15 mouse cellular contexts compared by ENCODE assay signal in the genomic region with DNA sequence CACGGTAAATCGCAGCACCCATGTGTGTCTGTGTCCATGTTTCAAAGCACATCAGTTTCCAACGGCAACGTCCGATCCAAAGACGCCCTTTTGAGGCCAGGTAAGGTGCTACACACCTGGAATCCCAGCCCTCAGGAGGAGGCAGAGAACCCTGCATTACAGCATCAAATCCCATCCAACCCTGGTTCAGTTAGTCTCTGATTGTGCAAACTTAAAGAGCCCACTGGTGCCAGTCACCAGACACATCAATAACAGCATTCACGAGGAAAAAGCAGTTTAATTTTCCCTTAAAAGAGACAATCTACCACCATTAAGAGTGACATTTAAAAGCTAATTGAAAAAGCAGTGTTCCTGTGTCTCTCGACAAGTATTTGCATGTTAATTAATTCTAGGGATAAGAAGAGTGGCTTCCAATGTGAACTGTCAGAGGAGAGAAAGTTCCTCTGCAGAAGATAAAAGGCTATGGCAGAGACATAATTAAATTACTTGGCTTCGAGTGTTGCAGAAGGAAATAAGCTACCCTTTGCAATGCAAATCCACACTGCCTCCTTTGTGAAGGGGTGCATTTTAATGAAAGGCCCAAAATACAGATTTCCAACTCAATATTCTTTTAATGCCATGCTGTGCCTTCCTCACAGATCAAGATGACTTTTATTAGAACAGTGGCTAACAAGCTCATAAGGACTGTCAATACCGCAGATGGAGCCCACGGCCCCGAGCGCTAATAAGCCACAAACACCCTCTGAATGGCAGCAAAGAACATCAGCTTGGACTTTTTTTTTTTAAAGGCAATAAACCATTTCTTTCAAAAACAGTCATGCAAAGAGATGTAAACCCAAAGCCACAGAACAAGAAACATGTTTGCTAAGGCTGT.
DNase-seq lines count a peak whose midpoint lies in the region; ATAC-seq lines count a peak whose summit lies in the region.
"Had no signal": no experiment of that assay in that cellular context is flagged by ENCODE, and none has a peak within 500 bp of the region (broad histone marks: within the 10 kb centered on the region; RNA-seq: fewer than 3 reads in every experiment).

No protein-coding gene starts in this region.

- intact Hi-C loops in heart, postnatal 36 days (cut with DNase I): no loop called here

- 19% methylated on average over 13 of the region's 13 CpGs for WGBS in forebrain, embryonic 12.5 days
- WGBS in hindbrain, embryonic 13.5 days: 28% methylated on average over 13 of the region's 13 CpGs
- WGBS in midbrain, embryonic 16.5 days: 24% methylated on average over 13 of the region's 13 CpGs

- H3K27me3 ChIP-seq in forebrain, embryonic 12.5 days: peaks cover 20% of the 10 kb centered on the region
- peaks cover 2% of the 10 kb centered on the region; the same call in 1 of the 2 replicates for H3K27me3 ChIP-seq in hindbrain, embryonic 13.5 days
- no peaks in the 10 kb centered on the region for H3K27me3 ChIP-seq in midbrain, embryonic 16.5 days (ENCODE audit: control insufficient read depth, insufficient read depth, low read depth, low read length)
- H3K27me3 ChIP-seq: embryonic facial prominence, embryonic 12.5 days; intestine, embryonic 15.5 days; lung, embryonic 15.5 days; stomach, embryonic 15.5 days had no signal

- peak; percentile 40 for DNase-seq in brain, adult 2 months (ENCODE audit: low read depth, low spot score)
- DNase-seq in heart, postnatal 36 days: no peak
- DNase-seq in gastrocnemius, postnatal 25 days: no peak
- DNase-seq in lung, postnatal 10 days: no peak
- DNase-seq: adrenal gland, postnatal 36 days; cerebellum, adult 11 months; kidney, postnatal 10 days; layer of hippocampus, adult 9-11 months had no signal

- no peak overlapping the region for H3K4me3 ChIP-seq in forebrain, embryonic 12.5 days (replicated peaks)
- H3K4me3 ChIP-seq in hindbrain, embryonic 13.5 days: no peak overlapping the region
- no peak overlapping the region for H3K4me3 ChIP-seq in midbrain, embryonic 16.5 days (ENCODE audit: low read depth, low read length)
- H3K4me3 ChIP-seq: embryonic facial prominence, embryonic 12.5 days; intestine, embryonic 15.5 days; lung, embryonic 15.5 days; stomach, embryonic 15.5 days had no signal

- peaks cover 43% of the 10 kb centered on the region for H3K4me1 ChIP-seq in forebrain, embryonic 12.5 days
- peaks cover 30% of the 10 kb centered on the region for H3K4me1 ChIP-seq in hindbrain, embryonic 13.5 days (replicated peaks)
- peaks cover 21% of the 10 kb centered on the region for H3K4me1 ChIP-seq in midbrain, embryonic 16.5 days (ENCODE audit: control insufficient read depth, insufficient read depth, low read length)
- H3K4me1 ChIP-seq: intestine, embryonic 15.5 days; stomach, embryonic 15.5 days had no signal

- no peak overlapping the region for H3K9ac ChIP-seq in forebrain, embryonic 12.5 days
- H3K9ac ChIP-seq in hindbrain, embryonic 13.5 days: no peak overlapping the region
- H3K9ac ChIP-seq in midbrain, embryonic 16.5 days (ENCODE audit: low read depth, low read length): no peak overlapping the region
- H3K9ac ChIP-seq: embryonic facial prominence, embryonic 12.5 days; intestine, embryonic 15.5 days; lung, embryonic 15.5 days; stomach, embryonic 15.5 days had no signal

- 0 out of 2 replicates have a peak overlapping the region, but pooled peaks have one; percentile 6 for H3K4me2 ChIP-seq in forebrain, embryonic 12.5 days
- 0 out of 2 replicates have a peak overlapping the region, but pooled peaks have one; percentile 8 for H3K4me2 ChIP-seq in hindbrain, embryonic 13.5 days
- 0 out of 2 replicates have a peak overlapping the region, but pooled peaks have one; percentile 1 for H3K4me2 ChIP-seq in midbrain, embryonic 16.5 days (ENCODE audit: low read length)
- H3K4me2 ChIP-seq: embryonic facial prominence, embryonic 12.5 days; intestine, embryonic 15.5 days; lung, embryonic 15.5 days; stomach, embryonic 15.5 days had no signal

- peak overlapping the region; percentile 67 for H3K27ac ChIP-seq in forebrain, embryonic 12.5 days
- peak overlapping the region; percentile 78 for H3K27ac ChIP-seq in hindbrain, embryonic 13.5 days
- peak overlapping the region; percentile 81 for H3K27ac ChIP-seq in midbrain, embryonic 16.5 days (ENCODE audit: low read length)
- H3K27ac ChIP-seq: embryonic facial prominence, embryonic 12.5 days; intestine, embryonic 15.5 days; lung, embryonic 15.5 days; stomach, embryonic 15.5 days had no signal

- no peaks in the 10 kb centered on the region for H3K36me3 ChIP-seq in forebrain, embryonic 12.5 days (replicated peaks)
- H3K36me3 ChIP-seq in hindbrain, embryonic 13.5 days: no peaks in the 10 kb centered on the region
- H3K36me3 ChIP-seq in midbrain, embryonic 16.5 days (ENCODE audit: control insufficient read depth, insufficient read depth, low read length): no peaks in the 10 kb centered on the region
- H3K36me3 ChIP-seq: embryonic facial prominence, embryonic 12.5 days; intestine, embryonic 15.5 days; lung, embryonic 15.5 days; stomach, embryonic 15.5 days had no signal

- H3K9me3 ChIP-seq in forebrain, embryonic 12.5 days: no peaks in the 10 kb centered on the region
- no peaks in the 10 kb centered on the region for H3K9me3 ChIP-seq in hindbrain, embryonic 13.5 days
- no peaks in the 10 kb centered on the region for H3K9me3 ChIP-seq in midbrain, embryonic 16.5 days (replicated peaks; ENCODE audit: control insufficient read depth, low read length, poor library complexity, severe bottlenecking)
- H3K9me3 ChIP-seq: embryonic facial prominence, embryonic 12.5 days; intestine, embryonic 15.5 days; lung, embryonic 15.5 days; stomach, embryonic 15.5 days had no signal

- ATAC-seq in forebrain, embryonic 12.5 days (ENCODE audit: low FRiP score): peak; percentile 81
- ATAC-seq in hindbrain, embryonic 13.5 days (ENCODE audit: low FRiP score): peak; percentile 46
- peak; percentile 75 for ATAC-seq in midbrain, embryonic 16.5 days
- ATAC-seq: intestine, embryonic 15.5 days had no signal
